In the genomic region with DNA sequence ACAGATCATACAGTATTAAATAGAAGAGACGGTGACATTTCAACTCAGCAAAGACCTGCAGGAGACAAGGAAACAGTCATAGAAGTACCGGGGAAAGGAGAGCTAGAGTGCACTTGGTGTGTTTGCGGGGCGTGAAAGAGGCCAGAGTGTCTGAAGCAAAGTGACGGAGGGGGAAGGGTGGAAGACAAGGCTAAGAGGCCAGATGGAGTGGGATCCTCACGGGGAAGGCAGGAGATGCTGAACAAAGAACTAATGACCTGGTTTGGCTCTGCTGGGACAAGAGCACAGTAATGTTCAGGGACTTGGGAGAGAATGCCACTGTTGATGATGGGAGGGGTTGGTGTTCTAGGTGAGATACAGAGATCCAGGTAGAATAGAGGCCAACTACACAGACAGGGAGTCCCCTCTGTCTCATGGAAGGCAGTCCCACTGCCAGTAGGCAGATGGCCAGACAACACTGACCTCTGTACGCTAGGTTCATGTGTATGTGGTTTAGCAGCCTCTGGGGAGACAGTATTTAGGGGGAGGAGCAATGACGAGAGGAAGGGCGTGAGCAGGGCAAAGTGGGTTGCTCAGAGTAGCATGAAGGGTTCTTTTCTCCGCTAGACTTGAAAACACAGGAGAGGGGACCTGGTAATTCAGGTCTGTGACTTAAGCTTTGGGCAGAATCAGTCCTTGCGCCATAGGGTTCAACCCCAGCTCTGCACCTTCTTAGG, we compare ENCODE assay signal across 9 mouse cellular contexts. TPM values are rescaled to one million over a fixed set of nuclear protein-coding genes. Genes with fewer than 3 reads are reported as not detected.
DNase-seq lines count a peak whose midpoint lies in the region; ATAC-seq lines count a peak whose summit lies in the region.
"Had no signal": no experiment of that assay in that cellular context is flagged by ENCODE, and none has a peak within 500 bp of the region (broad histone marks: within the 10 kb centered on the region; RNA-seq: fewer than 3 reads in every experiment).

No protein-coding gene starts in this region.

- H3K4me1 ChIP-seq in midbrain, embryonic 10.5 days: peaks cover 63% of the 10 kb centered on the region
- 0 out of 2 replicates have a peak, but pooled peaks cover 6% of the 10 kb centered on the region for H3K4me1 ChIP-seq in midbrain, embryonic 14.5 days (ENCODE audit: control insufficient read depth, insufficient read depth, low read length)
- peaks cover 31% of the 10 kb centered on the region for H3K4me1 ChIP-seq in stomach, embryonic 16.5 days (ENCODE audit: control insufficient read depth, insufficient read depth, low read length)

- no peaks in the 10 kb centered on the region for H3K27me3 ChIP-seq in midbrain, embryonic 10.5 days (ENCODE audit: low read depth, poor library complexity, severe bottlenecking)
- H3K27me3 ChIP-seq in midbrain, embryonic 14.5 days (ENCODE audit: control insufficient read depth, insufficient read depth, low read length): no peaks in the 10 kb centered on the region
- H3K27me3 ChIP-seq in stomach, embryonic 16.5 days (ENCODE audit: control insufficient read depth, insufficient read depth, low read length): no peaks in the 10 kb centered on the region

- no peak overlapping the region for H3K4me3 ChIP-seq in midbrain, embryonic 10.5 days
- H3K4me3 ChIP-seq in midbrain, embryonic 14.5 days (replicated peaks; ENCODE audit: low read depth, low read length): no peak overlapping the region
- H3K4me3 ChIP-seq in stomach, embryonic 16.5 days (replicated peaks; ENCODE audit: low read length): no peak overlapping the region

- no peaks in the 10 kb centered on the region for H3K9me3 ChIP-seq in midbrain, embryonic 10.5 days (replicated peaks)
- H3K9me3 ChIP-seq in midbrain, embryonic 14.5 days (ENCODE audit: control insufficient read depth, low read length): no peaks in the 10 kb centered on the region
- no peaks in the 10 kb centered on the region for H3K9me3 ChIP-seq in stomach, embryonic 16.5 days (replicated peaks; ENCODE audit: control insufficient read depth, low read length)

- H3K4me2 ChIP-seq in midbrain, embryonic 14.5 days (ENCODE audit: low read length): no peak overlapping the region
- peak overlapping the region; percentile 14; the same call in 1 of the 2 replicates for H3K4me2 ChIP-seq in stomach, embryonic 16.5 days (ENCODE audit: low read depth, low read length)

- H3K9ac ChIP-seq in midbrain, embryonic 14.5 days (replicated peaks; ENCODE audit: low read length): no peak overlapping the region
- H3K9ac ChIP-seq in stomach, embryonic 16.5 days (ENCODE audit: low read length): no peak overlapping the region

- peak; percentile 50 to 55 for DNase-seq in cerebellum, postnatal 10 days
- no peak for DNase-seq in cerebellum, adult 18-20 months
- no peak for DNase-seq in midbrain, embryonic 10.5 days (ENCODE audit: low spot score)
- DNase-seq in midbrain, embryonic 14.5 days: no peak
- peak; percentile 38 for DNase-seq in lung, postnatal 14 days
- DNase-seq in right cerebral cortex, postnatal 14 days: no peak
- no peak for DNase-seq in kidney, postnatal 25 days
- DNase-seq: thymus, postnatal 36 days had no signal

- no peak for ATAC-seq in midbrain, embryonic 14.5 days (ENCODE audit: low FRiP score, low TSS enrichment)
- ATAC-seq in stomach, embryonic 16.5 days (ENCODE audit: insufficient read depth, low FRiP score): no peak

- no peaks in the 10 kb centered on the region for H3K36me3 ChIP-seq in midbrain, embryonic 10.5 days
- peaks cover 9% of the 10 kb centered on the region for H3K36me3 ChIP-seq in midbrain, embryonic 14.5 days (ENCODE audit: control insufficient read depth, insufficient read depth, low read length)
- no peaks in the 10 kb centered on the region for H3K36me3 ChIP-seq in stomach, embryonic 16.5 days (ENCODE audit: control insufficient read depth, insufficient read depth, low read length)

- H3K27ac ChIP-seq in midbrain, embryonic 10.5 days (replicated peaks): peak overlapping the region; percentile 24
- no peak overlapping the region for H3K27ac ChIP-seq in midbrain, embryonic 14.5 days (replicated peaks; ENCODE audit: low read depth, low read length)
- peak overlapping the region; percentile 89 for H3K27ac ChIP-seq in stomach, embryonic 16.5 days (ENCODE audit: low read length)

- WGBS in midbrain, embryonic 10.5 days: 72% methylated on average over 11 of the region's 11 CpGs
- 67% methylated on average over 11 of the region's 11 CpGs for WGBS in midbrain, embryonic 14.5 days
- WGBS in stomach, embryonic 16.5 days: 45% methylated on average over 11 of the region's 11 CpGs

RNA-seq across cellular contexts. Expression of gene Spns2, which starts 23.6 kb away (rescaled TPM):
- polyA plus RNA-seq in midbrain, embryonic 10.5 days (2016; fragmentation: Nextera tagmentation; extraction: Ambion mirVana): 2.1 and 2.9 TPM in 2 replicates
- 12.6 TPM in 2 replicates for polyA plus RNA-seq in midbrain, embryonic 14.5 days (2014; fragmentation: Nextera tagmentation; extraction: Ambion mirVana)
- 5.7 and 7.3 TPM in 2 replicates for polyA plus RNA-seq in stomach, embryonic 16.5 days (2015; fragmentation: Nextera tagmentation; extraction: Ambion mirVana)

RNA-seq across cellular contexts. Expression of gene Mybbp1a, which starts 25.0 kb away (rescaled TPM):
- 192 and 236 TPM in 2 replicates for polyA plus RNA-seq in midbrain, embryonic 10.5 days (2016; fragmentation: Nextera tagmentation; extraction: Ambion mirVana)
- 52.0 and 66.0 TPM in 2 replicates for polyA plus RNA-seq in midbrain, embryonic 14.5 days (2014; fragmentation: Nextera tagmentation; extraction: Ambion mirVana)
- polyA plus RNA-seq in stomach, embryonic 16.5 days (2015; fragmentation: Nextera tagmentation; extraction: Ambion mirVana): 117 and 133 TPM in 2 replicates

RNA-seq across cellular contexts. Expression of gene Ggt6, which starts 30.8 kb away (rescaled TPM):
- not detected in 2 replicates for polyA plus RNA-seq in midbrain, embryonic 10.5 days (2016; fragmentation: Nextera tagmentation; extraction: Ambion mirVana)
- not detected in 2 replicates for polyA plus RNA-seq in midbrain, embryonic 14.5 days (2014; fragmentation: Nextera tagmentation; extraction: Ambion mirVana)
- 8.1 and 8.9 TPM in 2 replicates for polyA plus RNA-seq in stomach, embryonic 16.5 days (2015; fragmentation: Nextera tagmentation; extraction: Ambion mirVana)

RNA-seq across cellular contexts. Expression of gene Smtnl2, which starts 54.6 kb away (rescaled TPM):
- 10.1 and 13.1 TPM in 2 replicates for polyA plus RNA-seq in midbrain, embryonic 10.5 days (2016; fragmentation: Nextera tagmentation; extraction: Ambion mirVana)
- polyA plus RNA-seq in midbrain, embryonic 14.5 days (2014; fragmentation: Nextera tagmentation; extraction: Ambion mirVana): 2.9 and 4.5 TPM in 2 replicates
- 44.0 and 46.2 TPM in 2 replicates for polyA plus RNA-seq in stomach, embryonic 16.5 days (2015; fragmentation: Nextera tagmentation; extraction: Ambion mirVana)

Comparison
In these comparisons a context has a peak if more than half of its experiments do, and no peak if none do; other contexts are left out.
1. DNase-seq: peak in cerebellum, postnatal 10 days (2 of 2) and lung, postnatal 14 days (single experiment); none in cerebellum, adult 18-20 months (0 of 2), midbrain, embryonic 10.5 days (single experiment), midbrain, embryonic 14.5 days (single experiment), right cerebral cortex, postnatal 14 days (single experiment) and kidney, postnatal 25 days (0 of 2).